Mouse (Mus musculus) cerebellum, postnatal 25 days (tissue): ENCODE measurements around the gene Maml2.

Experiments used
- DNase-seq, 2 experiments: peaks; one replicate each; pipeline ENCODE4 v3.0.0; 2021; ENCODE audit warnings: mixed read lengths in 2 of 2

Maml2 gene

DNA sequence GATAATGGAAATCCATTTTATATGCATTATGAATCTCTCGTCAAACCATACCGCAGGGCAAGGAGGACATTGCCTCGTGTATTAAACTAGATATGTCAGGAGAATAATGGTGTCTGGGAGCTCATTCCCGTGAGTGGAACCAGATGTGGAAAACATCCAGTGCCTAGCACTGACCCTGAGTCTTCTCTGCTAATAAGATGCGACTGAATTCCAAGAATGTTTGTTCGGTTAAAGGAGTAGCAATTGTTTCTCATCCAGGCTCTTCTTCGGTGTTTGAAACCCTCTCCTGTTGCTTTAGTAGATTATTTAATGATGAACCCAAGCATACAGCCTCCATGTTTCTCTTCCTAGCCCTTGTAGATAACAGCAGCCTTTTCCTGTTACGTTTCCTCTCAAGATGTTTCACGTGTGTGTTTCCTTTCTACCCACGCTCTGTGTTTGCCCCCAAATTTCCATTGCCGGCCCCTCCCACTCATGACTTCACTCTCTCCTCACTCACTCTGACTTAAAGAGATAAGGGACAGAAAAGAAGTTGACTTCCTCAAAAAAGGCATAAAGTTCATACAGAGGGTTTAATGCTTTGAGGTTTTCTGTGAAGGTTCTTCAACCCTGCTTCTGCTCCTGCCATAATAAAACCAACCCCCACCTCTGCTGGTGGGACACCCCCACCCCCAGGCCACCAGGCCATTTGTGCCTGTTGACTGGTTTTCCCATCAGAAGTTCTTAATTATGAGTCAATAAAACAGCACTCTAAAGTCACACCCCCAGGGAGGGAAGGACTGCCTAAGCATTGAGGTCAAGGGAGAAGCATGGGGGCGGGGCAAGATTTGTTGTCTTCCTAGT, 238.9 kb downstream of the Maml2 start:
- no peak for DNase-seq

DNA sequence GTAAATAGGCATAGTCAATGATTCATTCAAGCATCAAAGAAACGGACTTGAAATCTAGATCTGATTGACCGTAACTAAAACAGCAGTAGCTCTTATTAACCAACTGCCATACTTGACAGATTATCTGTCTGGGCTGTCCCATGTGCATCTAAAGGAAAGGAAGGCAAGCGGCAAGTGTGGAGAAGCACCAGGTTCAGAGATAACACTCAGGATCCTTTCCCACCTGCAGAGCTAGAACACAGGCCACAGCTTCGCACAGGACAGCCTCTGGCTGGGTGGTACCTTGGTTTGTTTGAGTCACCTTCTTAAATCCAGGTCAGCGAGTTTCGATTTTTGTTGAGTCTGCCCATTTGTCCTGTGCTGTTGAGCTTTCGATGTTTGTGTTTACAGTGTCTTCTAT, 240.4 kb downstream of the Maml2 start:
- no peak for DNase-seq

- DNase-seq: peak; percentile 37 to 38
Observed at GRCm38 (mm10) chr9:13539535-13539934, 241.8 kb downstream of the Maml2 start.

- DNase-seq: no peak
Observed at GRCm38 (mm10) chr9:13540227-13540626, 242.5 kb downstream of the Maml2 start.

DNA sequence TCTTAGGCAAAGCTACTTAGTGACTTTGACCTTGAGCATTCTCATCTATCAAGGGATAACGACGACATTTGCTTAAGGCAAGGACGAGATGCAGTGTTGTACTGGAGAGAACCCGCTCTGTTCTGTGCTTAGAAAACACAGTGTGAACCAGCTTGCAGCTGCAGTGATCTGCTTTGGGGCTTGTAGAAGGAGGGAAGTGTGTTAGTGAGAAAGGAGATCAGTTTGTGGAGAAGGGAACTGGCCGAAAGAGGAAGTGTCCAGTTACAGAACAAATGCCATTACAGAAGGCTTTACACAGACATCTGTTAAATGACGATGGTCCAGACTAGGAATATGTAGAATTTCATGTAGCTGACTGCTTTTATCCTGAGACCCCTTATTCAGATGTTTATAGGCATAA, 243.0 kb downstream of the Maml2 start:
- DNase-seq: no peak

DNA sequence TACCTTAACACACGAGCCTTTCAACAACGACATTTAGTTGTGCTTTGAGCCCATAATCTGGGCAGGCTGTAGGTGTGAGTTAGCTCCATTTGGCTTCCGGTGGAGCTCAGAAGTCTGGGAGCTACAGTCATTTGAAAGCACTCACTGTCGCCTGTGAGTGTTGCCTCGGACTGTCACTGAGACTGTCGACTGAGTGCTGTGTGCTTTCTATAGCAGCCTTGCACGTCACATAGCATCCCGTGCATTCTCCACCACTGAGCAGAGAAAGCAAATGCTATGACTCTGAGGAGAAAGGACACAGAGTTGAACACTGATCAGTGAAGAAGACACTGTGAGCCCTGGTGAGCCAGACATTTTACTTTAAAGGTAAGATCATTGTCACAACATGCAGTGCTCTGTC, 245.4 kb downstream of the Maml2 start:
- DNase-seq: no peak

DNA sequence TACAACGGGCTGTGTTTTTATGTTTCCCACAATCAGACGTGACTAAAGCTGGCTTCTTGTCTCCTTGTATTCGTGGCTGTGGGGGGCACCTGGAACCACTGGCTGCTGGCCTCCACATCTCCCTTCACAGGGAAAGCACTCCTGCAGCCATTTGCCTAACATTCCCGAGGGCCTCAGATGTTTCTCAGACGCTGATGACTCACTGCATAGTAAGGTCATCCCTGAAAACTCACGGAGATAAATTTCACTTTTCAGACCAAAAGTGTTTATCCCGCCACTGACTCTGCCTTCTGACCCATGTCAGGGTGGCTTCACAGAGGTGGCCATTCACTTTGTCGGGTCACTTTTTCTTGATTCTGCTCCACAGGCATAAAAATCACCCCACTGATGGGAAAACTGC, 246.4 kb downstream of the Maml2 start:
- DNase-seq: no peak

DNA sequence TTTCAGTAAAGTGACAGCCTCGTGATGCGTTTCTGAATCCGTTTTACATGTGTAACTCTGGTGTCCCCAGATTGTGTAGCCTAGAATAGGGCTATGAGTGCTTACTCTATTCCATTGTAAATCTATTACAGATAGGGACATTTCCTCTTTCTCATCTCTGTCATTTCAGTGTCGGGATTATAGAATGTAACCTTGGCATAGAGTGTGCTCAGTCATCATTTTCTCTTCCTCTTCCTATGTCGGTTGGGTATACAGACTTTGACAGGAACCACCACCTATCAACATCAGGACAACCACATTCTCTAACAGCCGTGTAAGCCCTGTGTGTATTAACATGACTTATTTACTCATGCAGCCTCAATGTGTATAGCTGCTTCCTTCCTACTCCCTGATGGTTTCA, 248.0 kb downstream of the Maml2 start:
- no peak for DNase-seq

- no peak for DNase-seq
Observed at GRCm38 (mm10) chr9:13549911-13550310, 252.2 kb downstream of the Maml2 start.

DNA sequence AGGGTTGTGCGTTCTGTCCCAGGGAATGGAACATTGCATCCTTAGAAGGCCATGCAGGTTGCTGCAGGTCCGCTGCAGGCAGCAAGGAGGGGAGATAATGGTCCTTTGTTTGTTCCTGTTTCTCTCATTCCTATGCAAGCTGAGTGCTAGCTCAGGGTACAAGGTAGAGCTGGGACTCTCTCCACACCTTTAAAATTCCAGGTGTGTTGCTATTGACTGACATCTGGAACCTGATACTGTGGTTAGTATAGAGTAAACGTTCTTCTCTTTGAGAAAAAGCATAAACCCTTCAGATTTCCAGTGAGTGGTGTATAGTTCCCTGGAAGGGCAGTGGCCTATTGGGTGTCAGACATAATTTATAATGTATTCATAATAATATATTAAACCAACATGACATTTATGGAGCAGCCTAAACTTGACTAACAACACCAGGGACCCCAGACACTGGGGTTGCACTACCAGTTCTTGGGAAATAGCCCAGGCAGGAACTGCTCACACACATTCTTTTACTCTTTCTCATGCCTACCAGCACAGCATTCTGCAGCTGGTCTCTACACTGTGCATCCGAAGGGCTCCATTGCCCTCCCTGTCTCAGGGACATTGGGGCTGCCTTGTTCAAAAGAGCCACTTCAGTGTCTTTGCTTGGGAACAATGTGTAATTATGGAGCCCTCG, 254.8 kb downstream of the Maml2 start:
- DNase-seq: no peak

GRCm38 (mm10) chr9:13554773-13555172, 257.0 kb downstream of the Maml2 start:
- no peak for DNase-seq

DNA sequence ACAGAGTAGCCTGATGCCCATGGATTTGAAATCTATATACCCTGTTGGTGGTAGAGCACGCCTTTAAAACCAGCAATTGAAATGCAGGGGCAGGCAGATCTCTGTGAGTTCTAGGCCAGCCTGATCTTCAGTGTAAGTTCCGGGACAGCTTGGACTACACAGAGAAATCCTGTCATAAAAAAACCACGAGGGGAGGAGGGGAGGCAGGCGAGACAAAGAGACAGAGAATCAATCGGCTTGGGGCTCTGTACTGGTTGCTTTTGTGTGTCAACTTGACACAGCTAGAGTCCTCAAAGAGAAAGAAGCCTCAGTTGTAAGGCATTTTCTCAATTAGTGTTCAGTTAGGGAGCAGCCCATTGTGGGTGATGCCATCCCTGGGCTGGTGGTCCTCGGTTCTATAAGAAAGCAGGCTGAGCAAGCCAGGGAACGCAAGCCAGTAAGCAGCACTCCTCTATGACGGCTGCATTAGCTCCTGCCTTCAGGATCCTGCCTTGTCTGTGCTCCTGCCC, 258.3 kb downstream of the Maml2 start:
- DNase-seq: no peak

GRCm38 (mm10) chr9:13556696-13557095, 258.9 kb downstream of the Maml2 start:
- DNase-seq: no peak

DNA sequence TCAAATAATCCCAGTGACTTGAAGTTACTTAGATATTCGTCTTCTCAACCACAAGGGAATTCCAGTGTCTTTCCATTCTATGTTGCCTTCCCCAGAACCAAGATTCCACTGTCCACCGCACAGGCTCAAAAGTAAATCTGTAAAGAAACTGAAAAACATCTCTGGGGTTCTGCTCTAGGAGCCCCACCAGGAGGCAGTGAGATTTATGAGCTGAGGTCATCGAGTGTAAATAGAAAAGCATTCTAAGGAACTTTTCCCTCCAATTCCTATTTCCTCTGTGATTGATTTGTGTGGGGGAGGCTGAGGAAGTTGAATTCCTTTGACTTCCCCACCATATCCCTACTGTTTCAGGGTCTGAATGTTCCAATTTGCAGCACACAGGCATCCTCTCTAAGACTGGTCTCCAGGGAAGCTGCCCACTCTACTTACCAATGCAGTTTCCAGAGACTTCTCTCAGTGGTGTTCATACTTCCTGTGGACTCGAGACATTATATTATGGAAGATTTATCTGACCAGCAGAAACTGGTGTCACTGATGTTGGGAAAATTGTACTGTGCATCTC, 261.1 kb downstream of the Maml2 start:
- no peak for DNase-seq

DNA sequence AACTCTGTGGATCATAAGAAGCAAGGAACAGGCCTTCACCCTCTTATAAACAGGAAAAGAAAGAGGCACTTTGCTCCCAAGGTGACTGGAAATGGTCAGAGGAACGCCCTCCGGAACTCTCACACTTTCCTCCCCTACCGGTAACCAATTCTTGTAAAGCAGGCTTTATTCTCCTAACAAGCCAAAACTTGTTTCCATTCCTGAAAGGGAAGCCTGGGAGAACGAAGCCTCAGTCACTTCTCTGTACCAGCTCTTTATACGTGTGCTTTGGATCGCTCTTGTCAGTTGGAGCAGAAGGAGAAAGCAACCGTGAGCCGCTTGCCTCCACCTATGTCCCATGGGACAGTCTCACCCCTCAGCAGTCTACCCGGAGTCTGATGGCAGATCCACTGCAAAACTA, 262.9 kb downstream of the Maml2 start:
- DNase-seq: no peak

- peak in 1 of 2 experiments; percentile 27 for DNase-seq
Observed at GRCm38 (mm10) chr9:13561335-13561734, 263.6 kb downstream of the Maml2 start.

DNA sequence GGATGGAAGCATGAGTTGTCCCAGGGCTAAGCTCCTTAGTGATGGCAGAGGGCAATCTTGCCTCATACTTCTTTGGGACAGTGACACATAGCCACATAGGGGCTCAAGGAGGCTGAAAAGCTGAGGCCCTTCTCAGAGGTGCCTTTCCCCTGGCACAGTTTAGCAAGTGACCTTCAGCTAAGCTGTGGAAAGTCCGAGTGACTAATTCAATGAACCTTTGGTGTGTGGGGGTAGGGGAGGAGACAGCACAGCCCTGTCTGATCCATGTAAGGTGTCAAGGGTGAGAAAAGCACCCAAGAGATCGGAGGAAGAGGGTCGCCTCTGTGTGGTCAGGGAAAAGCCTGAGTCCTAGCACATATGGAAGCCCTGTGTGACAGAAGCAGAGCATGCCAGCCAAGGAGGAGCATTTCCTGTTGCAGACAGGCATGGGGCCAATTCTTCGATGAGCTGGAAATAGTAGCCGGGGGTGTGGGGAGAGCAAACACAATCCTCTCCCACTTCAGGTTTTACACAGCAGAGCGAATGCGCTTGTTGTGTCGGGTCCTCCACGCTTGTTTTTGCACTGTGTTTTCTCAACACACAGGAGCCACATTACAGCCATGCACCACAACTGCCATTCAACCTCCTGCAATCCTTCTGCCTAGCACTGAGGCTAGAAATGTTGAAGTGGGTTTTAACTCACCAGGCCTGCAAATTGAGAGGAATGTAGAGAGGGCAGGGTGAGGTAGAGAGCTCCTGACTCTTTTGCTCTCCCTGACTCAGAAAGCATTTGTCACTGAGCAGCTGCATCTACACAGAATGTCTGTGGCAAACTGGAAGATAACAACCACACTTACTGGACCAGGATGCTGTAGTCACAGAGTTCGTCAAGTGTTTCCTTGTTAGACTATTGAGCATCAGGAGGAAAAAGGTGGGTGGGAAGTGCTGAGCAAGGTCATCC, 266.0 kb downstream of the Maml2 start:
- DNase-seq: peak; percentile 93

DNA sequence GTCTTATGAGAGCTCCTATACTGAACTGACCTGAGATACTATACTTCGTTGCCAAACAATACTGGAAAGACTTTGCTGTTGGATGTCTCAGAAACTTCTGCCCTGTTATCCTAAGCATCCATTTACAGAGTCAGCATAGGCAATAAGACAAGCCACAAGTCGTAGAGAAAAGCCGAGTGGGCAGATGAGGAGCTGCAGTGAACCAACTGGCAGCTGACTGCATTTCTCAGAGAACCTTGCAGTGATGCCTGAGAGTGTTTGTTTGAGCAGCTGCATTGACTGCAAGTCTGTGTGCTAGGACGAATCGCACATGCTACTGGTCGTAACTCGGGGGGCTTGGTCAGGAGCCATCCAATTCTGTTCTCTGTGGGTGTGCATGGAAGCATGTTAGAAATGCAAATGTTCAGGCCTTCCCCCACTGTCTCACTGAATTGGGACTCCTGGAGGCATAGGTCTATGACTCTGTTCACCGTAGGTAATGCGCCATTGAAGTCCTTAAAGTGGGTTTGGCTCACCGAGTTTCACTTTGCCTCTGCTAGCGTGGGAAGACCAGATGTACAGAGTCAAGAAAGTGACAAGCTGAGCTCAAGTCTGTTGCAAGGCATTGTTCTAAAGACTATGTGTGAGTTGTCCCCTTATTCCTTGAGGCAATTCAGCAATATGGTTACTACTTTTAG, 267.7 kb downstream of the Maml2 start:
- DNase-seq: peak in 1 of 2 experiments; percentile 43

DNA sequence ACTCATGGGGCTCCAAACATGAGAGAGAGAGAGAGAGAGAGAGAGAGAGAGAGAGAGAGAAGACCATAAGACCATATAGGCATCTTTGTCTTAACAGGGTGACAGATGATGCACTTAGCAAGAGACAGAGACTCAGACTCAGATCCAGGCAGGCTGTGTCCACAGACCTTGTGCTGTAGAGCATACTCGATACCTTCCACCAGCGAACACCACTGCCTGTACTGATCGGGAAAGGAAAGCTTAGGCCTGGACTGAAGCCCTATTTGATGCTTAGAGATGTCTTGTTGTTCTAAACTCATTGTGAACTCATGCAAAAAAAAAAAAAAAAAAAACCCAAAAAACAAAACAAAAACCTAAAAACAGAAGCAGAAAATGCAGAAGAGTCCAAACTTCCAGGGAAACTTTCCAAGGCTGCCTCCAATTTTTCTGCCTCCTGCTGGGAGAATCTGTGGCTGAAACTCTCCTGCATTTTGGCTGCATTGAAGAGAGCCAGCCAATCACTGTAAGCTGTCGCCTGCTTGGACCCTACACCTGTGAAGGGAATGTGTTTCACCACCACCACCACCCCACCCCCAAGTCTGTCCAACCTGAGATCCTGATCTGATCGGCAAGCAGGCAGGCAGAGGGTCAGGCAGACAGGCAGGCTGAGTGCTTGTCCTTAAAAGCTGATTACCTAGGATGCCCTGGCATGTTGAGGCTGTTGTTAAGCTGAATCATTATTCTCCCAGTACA, 268.6 kb downstream of the Maml2 start:
- peak; percentile 53 to 54 for DNase-seq

- no peak for DNase-seq
Observed at GRCm38 (mm10) chr9:13569023-13569422, 271.3 kb downstream of the Maml2 start.

DNA sequence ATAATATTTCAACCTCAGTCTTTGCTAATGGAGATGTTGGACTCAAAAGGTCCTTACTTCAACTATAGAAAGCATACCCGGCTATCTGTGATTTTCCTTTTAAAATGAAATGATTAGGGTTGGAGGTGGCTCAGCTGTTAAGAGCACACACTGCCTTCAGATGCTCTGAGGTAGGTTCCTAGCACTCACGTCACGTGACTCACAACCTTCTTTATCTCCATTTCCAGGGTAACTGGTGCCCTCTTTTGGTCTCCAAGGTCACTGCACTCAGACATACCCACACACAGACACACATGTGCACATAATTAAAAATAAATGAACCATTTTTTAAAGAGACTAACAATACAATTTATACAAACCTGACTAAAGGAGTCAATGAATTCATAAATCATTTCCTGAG, 275.1 kb downstream of the Maml2 start:
- DNase-seq: no peak
